Mouse (Mus musculus) B cell, adult 2 months (primary cell): ENCODE results near the gene Slc4a8.
"Not testable (repeated sequence)": the region's sequence is repeated elsewhere in the genome, so short reads cannot be mapped to it uniquely, and the experiment has no call there.

Experiments used
- DNase-seq, 2 experiments: peaks; one replicate each; pipeline ENCODE4 v3.0.0; 2022

Slc4a8 gene

GRCm38 (mm10) chr15:100775189-100776166, 13.9 kb downstream of the Slc4a8 start:
- no peak for DNase-seq

GRCm38 (mm10) chr15:100776424-100776823, 14.9 kb downstream of the Slc4a8 start:
- no peak for DNase-seq

- DNase-seq, result peak in 1 of 2 experiments; percentile 10
These were observed 15.8 kb downstream of the Slc4a8 start for GRCm38 (mm10) chr15:100777020-100778016.

- DNase-seq, result no peak
These were observed 18.3 kb downstream of the Slc4a8 start for GRCm38 (mm10) chr15:100779896-100780295.

- no peak for DNase-seq
These were observed 21.9 kb downstream of the Slc4a8 start for GRCm38 (mm10) chr15:100783244-100783987.

GRCm38 (mm10) chr15:100790219-100790618, 28.7 kb downstream of the Slc4a8 start:
- DNase-seq, result no peak

GRCm38 (mm10) chr15:100792324-100792723, 30.8 kb downstream of the Slc4a8 start:
- DNase-seq, result no peak

GRCm38 (mm10) chr15:100800914-100801313, 39.4 kb downstream of the Slc4a8 start:
- no peak for DNase-seq

- DNase-seq, result no peak
These were observed 46.5 kb downstream of the Slc4a8 start for GRCm38 (mm10) chr15:100808062-100808461.

GRCm38 (mm10) chr15:100808484-100808883, 46.9 kb downstream of the Slc4a8 start:
- no peak for DNase-seq

GRCm38 (mm10) chr15:100810243-100810642, 48.7 kb downstream of the Slc4a8 start:
- DNase-seq, result no peak

GRCm38 (mm10) chr15:100813501-100813900, 52.0 kb downstream of the Slc4a8 start:
- no peak for DNase-seq

- DNase-seq, result no peak
These were observed 52.5 kb downstream of the Slc4a8 start for GRCm38 (mm10) chr15:100814066-100814465.

GRCm38 (mm10) chr15:100815310-100815709, 53.8 kb downstream of the Slc4a8 start:
- DNase-seq, result no peak

GRCm38 (mm10) chr15:100818860-100819259, 57.3 kb downstream of the Slc4a8 start:
- DNase-seq, result no peak

GRCm38 (mm10) chr15:100821824-100822223, 60.3 kb downstream of the Slc4a8 start:
- peak in 1 of 2 experiments; percentile 5 for DNase-seq

- DNase-seq, result not testable (repeated sequence)
These were observed 60.8 kb downstream of the Slc4a8 start for GRCm38 (mm10) chr15:100822370-100822769.

- no peak for DNase-seq
These were observed 63.8 kb downstream of the Slc4a8 start for GRCm38 (mm10) chr15:100825249-100825856.

GRCm38 (mm10) chr15:100826076-100826475, 64.5 kb downstream of the Slc4a8 start:
- no peak for DNase-seq

GRCm38 (mm10) chr15:100829775-100830174, 68.2 kb downstream of the Slc4a8 start:
- DNase-seq, result no peak

GRCm38 (mm10) chr15:100830682-100831081, 69.1 kb downstream of the Slc4a8 start:
- DNase-seq, result peak; percentile 56 to 59

GRCm38 (mm10) chr15:100832144-100832543, 70.6 kb downstream of the Slc4a8 start:
- no peak for DNase-seq
